Mouse (Mus musculus): ENCODE results near the gene Negr1.
A peak's percentile ranks its signal among the peaks of the same experiment; 100 is the strongest.

The Negr1 gene

DNA sequence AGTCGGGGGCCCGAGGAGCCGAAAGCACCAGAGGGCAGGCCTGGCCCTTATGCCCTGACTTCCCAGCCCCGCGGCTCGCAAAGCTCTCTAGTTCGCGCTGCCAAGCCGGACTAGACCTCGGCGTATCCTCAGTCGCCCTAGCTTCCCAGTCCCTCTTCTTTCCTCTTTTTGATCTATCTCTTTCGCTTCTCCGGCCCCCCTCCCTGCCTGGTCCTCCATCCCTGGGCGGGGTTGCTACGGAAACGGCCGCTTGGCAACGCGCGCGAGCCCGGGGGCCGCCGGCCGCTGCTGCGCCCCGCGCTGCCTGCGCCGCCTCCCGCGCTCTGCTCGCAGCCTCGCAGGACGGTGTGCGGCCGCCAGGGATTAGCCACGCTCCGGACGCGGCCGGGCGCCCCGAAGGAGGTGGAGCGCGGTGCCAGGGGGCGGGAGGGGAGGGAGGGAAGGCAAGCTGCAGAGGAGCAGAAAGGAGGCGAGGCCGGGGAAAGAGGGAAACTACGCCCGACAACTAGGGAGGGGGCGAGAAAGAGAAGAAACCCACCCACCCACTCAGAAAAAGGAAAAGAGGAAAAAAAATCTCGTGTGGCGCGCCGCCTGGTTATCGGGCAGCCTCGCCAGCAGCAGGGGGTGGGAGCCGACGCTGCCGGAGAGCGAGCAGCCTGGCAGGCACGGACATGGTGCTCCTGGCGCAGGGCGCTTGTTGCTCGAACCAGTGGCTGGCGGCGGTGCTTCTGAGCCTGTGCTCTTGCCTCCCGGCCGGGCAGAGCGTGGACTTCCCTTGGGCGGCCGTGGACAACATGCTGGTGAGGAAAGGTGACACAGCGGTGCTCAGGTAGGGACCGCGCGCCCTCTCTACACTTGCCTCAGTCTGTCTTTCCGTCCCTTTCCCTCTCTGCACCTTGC, at the start of gene Negr1:
Gene Negr1 (plus strand): TSS at position 271 of the 900 bp plus-strand sequence.
- peak; percentile 2 for DNase-seq (ENCODE audit: low spot score)

DNA sequence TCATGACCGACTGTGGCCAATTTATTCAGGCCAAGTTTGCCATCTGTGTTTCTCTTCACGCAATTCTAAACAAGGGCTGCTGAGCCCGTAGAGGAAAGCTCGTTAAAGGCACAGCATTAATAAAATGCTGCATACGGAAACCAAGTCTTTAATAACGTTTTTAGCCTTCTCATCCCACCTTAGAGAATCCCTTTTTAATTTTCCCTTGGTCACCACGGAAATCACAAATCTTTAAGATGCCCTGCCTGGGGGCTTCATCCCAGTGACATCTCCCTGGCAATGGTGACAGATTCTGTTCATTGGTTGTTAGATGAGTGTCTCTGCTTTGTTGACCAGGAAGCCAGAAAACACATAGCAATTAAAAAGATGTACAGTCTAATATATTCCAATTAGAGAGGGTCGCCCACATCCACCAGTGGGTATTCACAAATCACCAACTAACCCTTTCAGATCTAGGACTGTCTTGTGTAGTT, 35.1 kb upstream of the Negr1 start:
- DNase-seq (ENCODE audit: low spot score): no peak

DNA sequence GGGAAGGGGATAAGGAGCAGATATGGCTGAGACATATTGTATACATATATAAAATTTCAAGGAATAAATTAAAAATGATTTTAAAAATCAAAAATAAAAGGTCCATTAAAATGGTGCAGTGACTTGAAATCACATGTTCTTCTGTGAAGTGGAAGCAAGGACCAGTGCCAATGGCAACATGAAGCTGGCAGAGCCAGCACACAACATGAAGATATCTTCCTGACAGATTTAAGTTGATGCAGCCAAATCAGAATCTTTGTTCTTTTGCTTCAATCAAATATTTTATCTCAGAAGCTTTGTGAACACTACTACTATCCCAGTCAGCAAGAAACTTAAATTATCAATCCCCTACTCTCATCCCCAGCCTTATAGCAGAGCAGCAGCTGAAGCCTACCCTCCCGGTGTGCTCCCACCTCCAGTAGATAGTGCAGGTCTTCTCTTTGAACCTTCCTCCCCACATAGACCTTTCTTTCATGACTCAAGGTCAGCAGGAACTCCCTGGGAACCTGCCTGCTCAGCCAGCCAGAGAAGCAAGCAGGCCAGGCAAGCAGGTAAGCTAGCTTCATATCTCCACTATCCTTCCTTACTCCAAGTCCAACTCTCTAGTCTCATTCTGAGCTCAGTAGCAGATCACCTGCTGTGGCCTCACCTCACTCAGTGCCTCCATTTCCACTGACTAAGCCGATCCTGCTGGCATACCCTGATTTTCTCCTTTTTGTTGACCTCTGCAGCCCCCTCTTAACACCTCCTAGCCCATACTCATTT, 34.2 kb upstream of the Negr1 start:
- no peak for DNase-seq (ENCODE audit: low spot score)

DNA sequence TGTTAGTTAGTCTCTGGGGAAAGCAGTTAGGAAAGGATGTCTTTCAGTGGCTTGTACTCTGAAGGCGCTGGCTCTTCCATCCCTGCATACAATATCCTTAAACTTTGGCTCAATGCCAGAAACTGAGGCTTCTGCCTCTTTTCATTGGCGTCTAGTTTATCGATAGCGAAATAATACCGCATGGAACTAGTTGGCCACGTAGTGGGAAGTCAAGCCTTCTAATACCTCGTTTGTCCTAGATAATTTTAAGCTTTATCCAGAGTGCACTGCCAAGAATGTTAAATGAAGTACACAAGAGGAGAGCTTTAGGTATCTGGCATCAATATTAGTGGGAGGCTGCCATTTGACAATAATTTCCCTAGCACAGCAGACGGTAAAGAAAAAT, 2.2 kb upstream of the Negr1 start:
- DNase-seq (ENCODE audit: low spot score): no peak

DNA sequence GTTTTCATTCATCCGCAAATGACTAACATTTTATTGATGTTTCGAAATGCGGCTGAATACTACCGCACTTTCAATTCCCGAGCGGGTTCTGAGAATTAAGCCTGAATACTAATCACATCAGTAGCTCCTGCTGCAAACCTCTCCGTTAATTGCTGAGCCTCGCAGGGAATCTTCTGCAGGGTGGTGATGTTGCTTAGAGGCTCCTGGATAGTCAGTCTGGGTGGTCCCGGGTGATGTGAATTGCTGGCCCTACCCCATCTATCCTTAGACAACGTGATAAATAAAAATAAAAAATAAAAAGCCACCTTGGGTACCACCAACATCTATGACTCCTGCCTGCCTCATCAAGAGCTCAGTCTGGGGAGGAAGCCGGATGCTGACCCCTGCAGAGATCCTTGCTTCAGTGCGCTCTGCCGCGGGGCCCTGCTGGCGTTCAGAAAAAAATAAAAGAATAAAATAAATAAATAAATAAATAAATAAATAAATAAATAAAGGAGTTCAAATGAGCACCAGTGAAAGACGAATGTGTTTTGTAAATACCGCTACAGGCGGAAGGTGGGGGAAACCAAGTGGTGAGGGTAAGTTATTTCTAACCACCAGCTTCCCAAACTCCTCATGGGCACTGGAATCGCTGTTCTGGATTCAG, 1.6 kb upstream of the Negr1 start:
- DNase-seq (ENCODE audit: low spot score): no peak

DNA sequence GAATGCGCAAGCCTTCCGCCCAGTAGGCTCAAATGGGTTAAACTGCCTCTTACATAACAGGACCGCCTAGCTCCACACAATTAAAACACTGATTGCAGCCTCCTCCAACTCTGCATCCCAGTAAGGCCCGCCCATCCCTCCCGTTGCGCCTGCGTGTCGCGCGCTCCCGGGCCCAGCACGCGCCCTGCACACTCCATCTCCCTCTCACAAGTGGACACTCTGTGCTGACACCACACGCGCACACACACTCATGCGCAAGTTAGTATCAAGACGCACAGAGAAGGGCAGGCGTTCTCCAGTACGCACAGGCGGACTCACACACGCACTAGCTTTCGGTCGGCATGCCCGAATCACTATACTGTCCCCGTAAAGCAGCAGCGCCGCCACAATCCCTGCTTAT, 828 bp upstream of the Negr1 start:
- DNase-seq (ENCODE audit: low spot score): peak; percentile 43

DNA sequence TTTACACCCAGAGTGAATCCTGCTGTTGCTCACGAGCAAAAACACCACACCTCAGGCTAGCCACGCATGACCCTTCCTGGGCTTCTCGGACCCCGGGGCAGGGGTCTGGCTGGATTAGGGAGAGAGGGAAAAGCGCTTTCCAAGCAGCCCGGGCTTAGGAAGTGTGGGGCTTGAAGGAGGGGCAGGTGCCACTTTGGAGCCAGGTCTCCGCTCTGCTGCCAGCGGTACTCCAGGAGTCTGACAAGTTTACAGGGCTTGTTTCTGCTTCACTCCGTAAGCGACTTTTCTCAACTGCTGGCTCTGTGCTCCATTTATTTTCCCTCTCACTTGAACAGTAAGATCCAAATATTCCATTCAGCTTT, 811 bp downstream of the Negr1 start:
- no peak for DNase-seq (ENCODE audit: low spot score)

DNA sequence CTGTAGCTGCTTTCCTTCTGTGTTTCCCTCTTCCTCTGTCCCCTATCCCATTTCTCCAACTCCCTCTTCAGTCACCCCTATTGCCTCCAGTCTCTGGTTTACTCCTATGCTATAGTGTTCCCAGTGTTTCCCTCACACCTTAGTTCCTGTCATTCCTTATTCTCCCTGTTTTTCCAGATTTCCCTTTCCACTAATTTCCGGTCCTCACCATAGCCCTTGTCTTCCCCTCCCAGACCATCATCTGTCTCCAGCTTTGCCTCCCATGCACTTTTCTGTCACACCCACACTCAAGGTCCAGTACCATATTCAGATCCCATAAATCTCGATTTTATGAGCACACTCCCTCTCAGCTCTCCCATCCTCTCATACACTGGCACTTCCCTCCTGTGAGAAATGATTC, 1.2 kb downstream of the Negr1 start:
- no peak for DNase-seq (ENCODE audit: low spot score)

DNA sequence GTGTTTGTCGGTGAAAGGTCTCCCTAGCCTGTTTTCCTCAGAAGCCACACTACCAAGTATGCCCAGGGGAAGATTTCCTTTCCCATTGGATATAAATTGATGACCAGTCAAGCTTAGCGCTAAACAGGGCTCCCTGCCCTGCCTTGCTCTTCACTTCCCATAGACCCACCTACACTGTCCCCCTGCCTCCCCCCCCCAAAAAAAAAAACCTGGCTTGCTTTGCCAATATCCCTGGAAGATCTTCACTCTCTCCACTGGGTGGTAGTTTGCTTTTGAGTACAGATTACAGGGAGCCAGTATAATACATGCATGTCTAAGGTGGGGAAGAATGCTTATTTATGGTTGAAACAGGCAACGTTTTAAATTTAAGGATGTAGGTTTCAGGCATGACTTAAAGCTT, 1.8 kb downstream of the Negr1 start:
- no peak for DNase-seq (ENCODE audit: low spot score)

DNA sequence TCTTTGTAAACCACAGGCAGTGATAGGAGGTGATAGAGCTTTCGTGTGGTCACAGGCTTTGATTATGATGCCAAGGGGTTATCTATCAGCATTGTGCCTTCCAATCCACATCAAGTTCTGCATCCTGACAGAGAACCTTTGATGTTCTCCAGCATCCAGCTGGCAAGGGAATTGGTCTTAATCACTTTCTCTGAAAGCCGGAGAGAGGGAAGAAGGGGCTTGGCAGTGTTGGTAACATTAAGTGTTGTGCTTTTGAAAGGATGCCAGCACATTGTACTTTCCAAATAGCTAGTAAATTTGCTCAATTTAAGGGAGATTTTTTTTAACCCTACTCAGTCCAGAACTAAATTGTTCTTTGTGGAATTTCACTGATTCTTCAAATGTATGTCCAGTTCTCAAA, 11.9 kb downstream of the Negr1 start:
- no peak for DNase-seq (ENCODE audit: low spot score)

DNA sequence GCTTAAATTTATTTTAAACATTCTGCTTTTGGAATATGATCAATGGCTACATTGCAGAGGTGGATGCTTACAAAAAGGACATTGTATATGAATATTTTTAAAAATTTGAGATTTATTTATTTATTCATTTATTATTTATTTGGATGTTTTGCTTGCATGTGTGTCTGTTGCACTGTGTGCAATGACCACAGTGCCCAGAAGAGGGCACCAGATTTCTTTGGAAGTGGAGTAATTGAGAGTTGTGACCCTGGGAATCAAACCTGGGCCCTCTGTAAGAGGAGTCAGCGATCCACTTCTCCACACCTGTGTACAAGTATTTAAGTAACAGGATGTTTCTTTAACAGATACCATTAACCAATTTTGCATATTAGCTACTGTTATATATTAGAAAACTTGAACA, 14.7 kb downstream of the Negr1 start:
- DNase-seq (ENCODE audit: low spot score): no peak

DNA sequence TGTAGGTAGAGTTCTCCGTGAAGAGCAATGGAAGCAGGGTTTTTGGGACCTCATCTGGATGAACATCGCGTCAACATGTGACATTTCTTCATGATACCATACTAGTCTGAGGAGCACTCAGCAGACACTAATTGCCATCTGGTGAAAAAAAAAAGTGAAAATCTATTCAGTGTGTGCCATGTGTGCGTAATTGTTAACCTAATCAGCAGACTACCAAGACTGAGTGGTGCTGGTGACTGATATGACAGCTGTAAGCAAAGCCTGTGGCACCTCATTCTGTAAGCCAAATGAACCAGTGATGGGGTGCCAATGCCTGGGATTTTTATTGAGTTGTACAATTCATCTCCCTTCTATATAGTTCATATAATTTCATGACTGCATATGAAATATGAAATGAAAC, 29.0 kb downstream of the Negr1 start:
- DNase-seq (ENCODE audit: low spot score): no peak

DNA sequence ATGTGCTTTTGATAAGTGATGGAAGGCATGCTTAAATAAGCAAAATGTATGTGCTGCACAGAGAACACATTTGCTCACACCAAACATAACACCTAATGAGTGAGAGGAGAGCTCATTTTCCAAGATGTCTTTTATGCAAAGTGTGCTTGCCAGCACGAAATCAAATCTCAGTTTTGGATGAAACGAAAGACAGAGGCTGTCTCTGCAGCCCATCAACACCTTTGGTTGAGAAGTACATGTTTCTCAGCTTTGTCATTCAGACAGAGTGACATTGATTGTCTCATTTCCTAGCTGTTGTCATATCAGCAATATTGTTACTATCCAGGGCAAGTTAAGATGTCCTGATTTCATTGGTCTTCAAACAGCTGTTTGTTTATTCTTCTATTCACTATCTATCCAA, 29.5 kb downstream of the Negr1 start:
- DNase-seq (ENCODE audit: low spot score): no peak

DNA sequence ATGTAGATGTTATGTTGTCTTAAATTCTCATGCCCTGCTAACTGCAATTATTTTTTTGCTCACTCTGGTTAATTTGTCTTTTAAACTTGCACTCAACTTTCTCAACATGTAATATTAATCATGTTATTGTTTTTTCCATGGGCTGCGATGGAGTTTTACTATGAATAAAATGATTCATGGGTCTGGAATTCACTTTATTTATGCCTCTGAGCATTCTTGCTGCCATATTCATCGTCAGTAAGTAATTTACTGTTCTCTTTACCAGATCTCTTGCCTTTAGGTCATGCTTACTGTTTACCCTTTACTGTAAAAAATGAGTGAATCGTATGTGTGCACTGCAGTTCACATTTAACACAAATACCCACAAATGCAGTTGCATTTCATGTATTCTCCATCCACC, 45.3 kb downstream of the Negr1 start:
- DNase-seq (ENCODE audit: low spot score): no peak

DNA sequence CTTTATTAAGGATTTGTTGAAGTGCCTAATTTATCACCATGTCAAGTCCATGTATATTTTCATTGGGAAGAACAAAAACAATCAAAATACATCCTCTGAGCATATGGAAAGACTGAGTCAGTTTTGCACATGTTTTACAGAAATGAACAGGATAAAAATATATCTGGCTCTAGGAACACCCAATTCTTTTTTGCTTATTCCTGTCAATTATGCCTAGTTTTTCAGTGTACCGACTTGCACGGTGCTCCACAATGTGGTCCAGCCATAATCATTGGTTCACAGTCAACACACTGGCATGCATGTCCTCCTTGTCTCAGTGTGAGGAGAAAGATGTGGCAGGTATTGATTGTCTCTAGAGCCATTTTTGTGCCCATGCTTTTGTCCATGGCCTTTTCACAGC, 58.3 kb downstream of the Negr1 start:
- no peak for DNase-seq (ENCODE audit: low spot score)

DNA sequence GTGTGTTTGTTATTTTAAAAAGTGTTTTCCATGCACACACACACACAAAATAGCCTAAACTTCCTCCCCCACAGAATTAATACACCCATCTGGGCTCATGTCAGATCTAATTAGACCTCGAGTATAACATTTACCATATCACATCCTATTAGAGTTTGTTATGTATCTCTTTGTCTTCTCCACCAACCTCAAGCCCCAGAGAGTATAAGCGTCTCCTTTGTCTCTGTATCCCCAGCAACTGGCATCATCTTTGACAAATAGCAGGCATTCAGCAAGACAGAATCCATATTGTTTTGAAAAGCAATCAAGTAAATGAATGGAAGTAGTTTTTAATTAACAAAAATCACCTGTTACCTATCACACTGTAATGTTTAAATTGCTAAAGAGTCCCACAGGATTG, 67.0 kb downstream of the Negr1 start:
- DNase-seq (ENCODE audit: low spot score): no peak

DNA sequence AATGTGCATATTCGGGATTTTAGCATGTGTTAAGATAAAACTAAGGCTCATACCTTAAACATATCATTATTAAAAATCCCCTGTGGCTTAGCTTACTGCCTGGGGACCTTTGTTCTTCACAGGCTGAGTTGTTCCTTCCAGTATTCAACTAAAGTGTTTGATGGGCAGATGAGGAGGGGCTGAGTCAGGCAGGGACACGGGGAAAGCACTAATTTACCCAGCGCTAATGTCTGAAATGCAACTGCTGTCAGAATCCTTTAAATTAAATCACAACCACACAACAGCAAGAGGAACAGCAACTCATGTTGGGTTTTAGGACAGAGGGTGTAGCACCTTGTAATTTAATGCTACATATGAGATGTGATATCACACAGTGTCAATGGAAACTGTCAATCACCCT, 71.3 kb downstream of the Negr1 start:
- DNase-seq (ENCODE audit: low spot score): no peak

DNA sequence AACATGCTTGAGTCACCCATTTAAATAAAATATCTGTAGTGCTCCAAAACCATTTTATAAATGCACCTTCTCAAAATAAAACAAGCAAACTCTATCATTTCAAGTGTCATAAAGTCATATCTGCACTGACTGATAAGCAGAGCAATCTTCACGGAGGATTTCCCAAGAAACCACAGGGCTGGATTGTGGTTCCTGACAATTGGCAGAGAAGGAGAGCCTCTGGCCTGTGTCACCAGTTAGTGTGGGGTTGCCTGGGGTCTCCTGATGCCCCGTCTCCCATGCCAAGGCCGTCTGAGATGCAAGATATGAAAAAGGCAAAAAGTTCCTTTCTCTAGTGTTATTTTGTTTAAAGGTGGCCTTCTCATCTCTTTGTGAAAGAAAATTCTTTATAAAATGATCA, 77.8 kb downstream of the Negr1 start:
- DNase-seq (ENCODE audit: low spot score): no peak

DNA sequence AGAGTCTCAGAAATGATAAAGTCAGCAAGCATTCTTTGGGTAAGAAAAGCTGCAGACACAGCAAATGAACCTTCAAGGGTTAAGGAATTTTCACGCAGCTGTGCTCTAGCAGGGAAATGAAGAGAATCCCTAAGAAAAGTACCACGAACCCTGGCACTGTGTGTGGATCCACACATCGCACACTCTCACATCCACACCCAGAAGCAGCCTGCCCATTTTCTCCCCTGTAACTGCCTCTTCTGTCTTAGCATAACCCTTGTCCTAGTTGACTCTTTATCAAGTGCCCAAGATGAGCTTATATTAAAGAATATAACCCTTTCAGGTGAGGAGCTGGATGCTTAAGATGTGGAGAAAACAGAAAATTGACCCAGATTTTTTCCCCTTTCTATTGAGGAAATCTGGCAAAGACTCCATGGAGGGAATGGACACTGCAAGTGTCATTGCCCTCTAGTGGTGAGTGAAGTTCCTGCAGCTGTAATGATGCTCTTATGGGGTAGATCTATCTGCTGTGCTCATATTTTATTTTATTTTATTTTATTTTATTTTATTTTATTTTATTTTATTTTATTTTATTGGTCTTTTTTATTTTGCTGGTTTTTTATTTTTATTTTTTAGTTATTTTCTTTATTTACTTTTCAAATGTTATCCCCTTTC, 82.2 kb downstream of the Negr1 start:
- DNase-seq (ENCODE audit: low spot score): peak; percentile 11

DNA sequence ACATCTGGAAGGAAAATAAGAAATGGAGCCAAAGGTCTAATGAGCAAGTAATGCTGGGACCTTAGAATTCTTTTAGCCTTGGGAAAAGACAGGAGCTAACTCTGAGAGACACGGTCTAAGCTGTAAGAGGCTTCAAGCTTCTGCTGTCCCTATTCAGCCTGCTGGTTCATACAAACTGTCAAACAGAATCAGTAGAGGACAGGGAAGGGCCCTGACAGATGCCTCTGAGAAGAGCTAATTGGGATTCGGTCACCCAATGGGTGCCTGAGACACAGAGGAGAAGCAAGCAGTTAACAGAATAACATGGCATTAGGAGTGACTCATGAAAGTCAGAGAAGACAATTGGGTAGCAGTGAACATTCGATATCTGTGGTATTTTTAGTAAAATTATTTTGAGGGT, 86.8 kb downstream of the Negr1 start:
- DNase-seq (ENCODE audit: low spot score): no peak

DNA sequence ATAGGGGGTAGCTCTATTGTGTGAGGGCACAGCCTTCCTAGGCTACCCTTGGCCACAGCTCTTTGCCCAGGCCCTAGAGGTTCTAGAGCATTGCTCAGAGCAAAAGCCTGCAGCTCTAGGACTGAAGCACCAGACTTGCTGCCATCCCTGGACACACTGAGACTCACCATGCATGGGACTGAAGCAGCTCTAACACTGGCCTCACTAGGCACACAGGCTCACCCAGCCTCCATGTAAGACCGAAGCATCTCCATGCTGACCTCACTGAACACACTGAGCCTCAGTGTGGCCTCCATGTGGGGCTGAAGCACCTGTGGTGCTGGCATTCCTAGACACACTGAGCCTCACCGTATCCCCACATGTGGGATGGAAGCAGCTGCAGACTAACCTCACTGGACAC, 101.0 kb downstream of the Negr1 start:
- no peak for DNase-seq (ENCODE audit: low spot score)

DNA sequence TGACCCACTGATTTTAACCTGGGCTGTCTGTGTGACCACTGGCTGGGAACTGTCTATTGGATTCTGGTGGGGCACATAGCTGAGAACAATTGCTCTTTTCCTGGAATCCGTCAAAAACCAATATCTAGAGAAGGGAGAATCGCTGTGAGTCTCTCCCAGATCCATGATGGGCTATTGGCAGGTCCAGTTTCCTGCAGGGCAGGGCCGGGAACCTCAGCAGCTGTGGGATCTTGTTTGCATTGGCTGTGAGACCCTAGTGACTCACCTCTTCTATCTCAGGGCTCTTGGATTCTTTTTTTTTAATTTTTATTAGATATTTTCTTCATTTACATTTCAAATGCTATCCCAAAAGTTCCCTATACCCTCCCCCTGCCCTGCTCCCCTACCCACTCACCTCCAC, 111.0 kb downstream of the Negr1 start:
- DNase-seq (ENCODE audit: low spot score): no peak
